Mouse (Mus musculus) ES-E14 (cell line): ENCODE measurements at regions not wholly inside any gene's neighbourhood (a gene's known extent, or its start where the extent isn't known, plus 50 kb on each side); places are given as distances from the start of the nearest gene placed in this dataset.

Experiments
- DNase-seq: peaks from one replicate; pipeline ENCODE4 v3.0.0-alpha.2; 2013; ENCODE audit warnings: low read depth, low spot score
- H3K27ac ChIP-seq: 2 replicates; pipeline ENCODE4 v1.5.1; 2012; ENCODE audit warnings: low read depth, mild to moderate bottlenecking, low read length, moderate library complexity, mixed read lengths; ENCODE audit not compliant: poor library complexity, insufficient read depth, severe bottlenecking
- H3K36me3 ChIP-seq: 2 replicates; pipeline ENCODE4 v1.6.1; 2012; ENCODE audit warnings: mild to moderate bottlenecking, low read length, moderate library complexity, mixed read lengths; ENCODE audit not compliant: control insufficient read depth, poor library complexity, insufficient read depth, severe bottlenecking
- H3K4me1 ChIP-seq, 2 experiments: fragments of 150-350 bp in 1 of 2; sonication (generic) in 1 of 2; 2 replicates each; pipeline ENCODE4 v1.6.1; 2012; ENCODE audit warnings: low read length in 2 of 2, mild to moderate bottlenecking in 1 of 2, mixed read lengths in 1 of 2; ENCODE audit not compliant: control insufficient read depth in 2 of 2, insufficient read depth in 2 of 2, poor library complexity in 1 of 2
- H3K4me3 ChIP-seq, 2 experiments: fragments of 150-350 bp in 1 of 2; sonication (generic) in 1 of 2; 2 replicates each; pipeline ENCODE4 v1.5.1; 2012; ENCODE audit warnings: low read length in 2 of 2, low read depth in 1 of 2, mild to moderate bottlenecking in 1 of 2, mixed read lengths in 1 of 2; ENCODE audit not compliant: insufficient read depth in 1 of 2, poor library complexity in 1 of 2, severe bottlenecking in 1 of 2
- H3K9ac ChIP-seq: 2 replicates; pipeline ENCODE4 v1.6.1; 2012; ENCODE audit warnings: low read depth, mild to moderate bottlenecking, low read length, mixed read lengths; ENCODE audit not compliant: poor library complexity, insufficient read depth, severe bottlenecking
- H3K9me3 ChIP-seq: fragments of 150-350 bp; sonication (generic); 2 replicates; pipeline ENCODE4 v1.6.1; 2012; ENCODE audit warnings: low read depth, mild to moderate bottlenecking, low read length; ENCODE audit not compliant: control insufficient read depth, insufficient read depth
- CHD2 ChIP-seq: IDR thresholded peaks from 2 replicates; pipeline ENCODE4 v1.6.1; 2014; ENCODE audit warnings: mild to moderate bottlenecking, low read depth, low read length, inconsistent platforms
- HCFC1 ChIP-seq: IDR thresholded peaks from 2 replicates; pipeline ENCODE4 v1.6.1; 2012; ENCODE audit warnings: low read length, inconsistent platforms, borderline replicate concordance; ENCODE audit not compliant: insufficient read depth
- MAFK ChIP-seq: IDR thresholded peaks from 2 replicates; pipeline ENCODE4 v1.6.1; 2014; ENCODE audit warnings: mild to moderate bottlenecking, low read depth, low read length, inconsistent platforms; ENCODE audit not compliant: insufficient read depth
- ZC3H11A ChIP-seq: IDR thresholded peaks from 2 replicates; pipeline ENCODE4 v1.6.1; 2012; ENCODE audit warnings: low read depth, mild to moderate bottlenecking, inconsistent platforms, low read length, borderline replicate concordance
- ZNF384 ChIP-seq: IDR thresholded peaks from 2 replicates; pipeline ENCODE4 v1.6.1; 2012; ENCODE audit warnings: low read depth, low read length, inconsistent platforms
- in situ Hi-C, 2 experiments: fragments of 600-800 bp; cut with MboI; formaldehyde crosslinking; loops; one replicate each; pipeline ENCODE4 v1.15.1; 2025; ENCODE audit warnings: low sequenced_read_pairs in 2 of 2, inconsistent platforms in 1 of 2; ENCODE audit not compliant: unreplicated experiment in 2 of 2

DNA sequence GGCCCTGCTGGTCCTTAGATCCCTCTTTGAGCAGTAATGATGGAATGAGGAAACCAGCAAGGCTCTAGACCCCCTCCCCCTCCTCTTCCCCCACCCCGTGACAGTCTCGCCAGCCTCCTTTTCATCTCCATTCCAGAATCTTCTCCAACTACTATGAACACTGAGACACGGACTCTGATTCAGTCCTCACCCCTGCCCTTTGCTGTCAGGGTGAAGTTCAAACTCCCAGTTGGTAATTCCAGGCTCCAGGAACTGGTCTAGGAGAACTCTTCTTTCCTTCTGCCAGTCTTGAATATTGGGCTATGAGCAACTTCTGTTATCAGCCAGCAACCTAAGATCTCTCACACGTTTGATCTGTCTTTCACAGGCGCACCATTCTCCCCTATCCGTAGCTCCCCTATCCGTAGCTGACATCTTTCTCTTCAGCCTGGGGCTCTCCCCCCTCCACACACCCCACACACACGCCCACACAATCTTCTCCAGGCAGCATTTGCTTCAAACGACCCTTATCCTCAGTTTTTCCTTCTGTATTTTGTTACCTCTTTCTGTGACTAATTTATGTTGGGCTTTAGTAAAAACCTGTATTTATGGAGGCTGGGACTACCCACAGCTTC, 128.6 kb upstream of the Rreb1 start:
- no peak for DNase-seq
- H3K4me1 ChIP-seq = no peaks in the 10 kb centered on the region
- no peak overlapping the region for H3K27ac ChIP-seq
- no peaks in the 10 kb centered on the region for H3K9me3 ChIP-seq
- in situ Hi-C loops = no loop called here
- TF ChIP-seq ZNF384 = no peak
- no peak for TF ChIP-seq CHD2
- TF ChIP-seq HCFC1 = no peak
- TF ChIP-seq ZC3H11A = no peak
- no peak for TF ChIP-seq MAFK
- H3K9ac ChIP-seq = no peak overlapping the region
- H3K4me3 ChIP-seq = no peak overlapping the region
- H3K36me3 ChIP-seq = no peaks in the 10 kb centered on the region

- in situ Hi-C loops = no loop called here
Measured at GRCm38 (mm10) chr13:37651221-37651946, 126.8 kb upstream of the Rreb1 start.

GRCm38 (mm10) chr13:37654651-37655050, 123.5 kb upstream of the Rreb1 start:
- DNase-seq = no peak
- H3K36me3 ChIP-seq = no peaks in the 10 kb centered on the region
- H3K4me3 ChIP-seq = no peak overlapping the region
- no peak overlapping the region for H3K27ac ChIP-seq
- no peak for TF ChIP-seq ZC3H11A
- no peak for TF ChIP-seq MAFK
- no peak for TF ChIP-seq CHD2
- TF ChIP-seq ZNF384 = no peak
- no peak for TF ChIP-seq HCFC1
- in situ Hi-C loops = no loop called here
- H3K4me1 ChIP-seq = no peaks in the 10 kb centered on the region
- H3K9me3 ChIP-seq = no peaks in the 10 kb centered on the region
- no peak overlapping the region for H3K9ac ChIP-seq

More at GRCm38 (mm10) chr13:37651221-37651946, 126.8 kb upstream of the Rreb1 start:
- H3K9me3 ChIP-seq = no peaks in the 10 kb centered on the region
- no peak for DNase-seq
- TF ChIP-seq ZNF384 (no peak), CHD2 (no peak), ZC3H11A (no peak)
- no peak overlapping the region for H3K4me3 ChIP-seq
- no peaks in the 10 kb centered on the region for H3K36me3 ChIP-seq
- H3K9ac ChIP-seq = no peak overlapping the region
- no peaks in the 10 kb centered on the region for H3K4me1 ChIP-seq
- H3K27ac ChIP-seq = no peak overlapping the region

DNA sequence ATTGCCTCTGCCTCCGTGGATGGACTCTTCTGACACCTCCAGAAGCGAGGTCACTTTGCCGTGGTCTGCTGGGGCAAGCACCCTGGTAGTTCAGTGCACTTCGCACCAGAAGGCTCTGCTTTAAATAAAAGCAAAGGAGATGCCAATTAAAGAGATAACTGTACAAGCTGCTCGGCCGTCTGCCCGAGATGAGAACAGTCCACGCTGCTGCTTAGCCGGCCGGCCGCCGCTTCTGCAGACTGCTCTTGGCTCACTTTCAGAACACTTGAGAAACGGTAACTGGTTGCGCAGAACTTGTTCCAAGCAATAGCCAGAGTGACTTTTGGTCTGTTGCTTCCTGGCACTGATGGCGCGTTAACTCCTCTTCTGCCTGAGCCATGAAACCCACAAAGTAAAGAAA, 121.0 kb upstream of the Rreb1 start:
- in situ Hi-C loops = no loop called here
- Histone ChIP-seq H3K4me3 (no peak overlapping the region), H3K27ac (no peak overlapping the region), H3K9me3 (no peaks in the 10 kb centered on the region), H3K9ac (no peak overlapping the region), H3K36me3 (no peaks in the 10 kb centered on the region), H3K4me1 (0 out of 4 replicates have a peak, but pooled peaks cover 0 to 2% of the 10 kb centered on the region in 2 experiments)
- no peak for TF ChIP-seq MAFK
- no peak for TF ChIP-seq ZNF384
- TF ChIP-seq CHD2 = no peak
- TF ChIP-seq ZC3H11A = no peak
- no peak for DNase-seq
